Mouse (Mus musculus) olfactory bulb, adult 2 months (tissue): ENCODE measurements around the gene Csrp2.

Experiments used
- CTCF ChIP-seq: fragments of 200-500 bp; IDR thresholded peaks from 2 replicates; pipeline ENCODE4 v1.5.1; 2012; ENCODE audit warnings: low read depth, mild to moderate bottlenecking, low read length, moderate library complexity; ENCODE audit not compliant: insufficient read depth
- POLR2A ChIP-seq: fragments of 200-500 bp; IDR thresholded peaks from 2 replicates; pipeline ENCODE4 v1.6.1; 2012; ENCODE audit warnings: mild to moderate bottlenecking, low read depth, low read length, moderate library complexity; ENCODE audit not compliant: insufficient read depth

GRCm38 (mm10) chr10:110962172-110962571, 42.6 kb downstream of the Csrp2 start:
- no peak for TF ChIP-seq POLR2A
- TF ChIP-seq CTCF: no peak
